Mouse (Mus musculus): Measurements from ENCODE around the gene Hdac11.

- no peak for TF ChIP-seq POLR2A (IDR thresholded peaks at IDR 0.05; ENCODE audit: insufficient read depth, low read depth, low read length)
- TF ChIP-seq CTCF (IDR thresholded peaks at IDR 0.05), result no peak
- TF ChIP-seq EP300 (IDR thresholded peaks at IDR 0.05; ENCODE audit: insufficient read depth, low read depth, low read length), result no peak
Measured at GRCm38 (mm10) chr6:91215454-91215853, 59.0 kb downstream of the Hdac11 start.

Data from heart, adult 2 months (tissue).